Mouse (Mus musculus) cerebellum, postnatal 4 days (tissue): ENCODE data around the gene Rnf181.

Experiments used
- DNase-seq, 2 experiments: peaks; one replicate each; pipeline ENCODE4 v3.0.0; 2022; ENCODE audit warnings: low spot score in 2 of 2, mixed read lengths in 1 of 2

Rnf181 gene

GRCm38 (mm10) chr6:72366844-72367443, at the start of gene Rnf181:
Gene Rnf181, minus strand, starts transcription at chr6:72366956.
- DNase-seq, result no peak

GRCm38 (mm10) chr6:72415964-72416772, 49.4 kb upstream of the Rnf181 start:
- DNase-seq, result no peak

DNA sequence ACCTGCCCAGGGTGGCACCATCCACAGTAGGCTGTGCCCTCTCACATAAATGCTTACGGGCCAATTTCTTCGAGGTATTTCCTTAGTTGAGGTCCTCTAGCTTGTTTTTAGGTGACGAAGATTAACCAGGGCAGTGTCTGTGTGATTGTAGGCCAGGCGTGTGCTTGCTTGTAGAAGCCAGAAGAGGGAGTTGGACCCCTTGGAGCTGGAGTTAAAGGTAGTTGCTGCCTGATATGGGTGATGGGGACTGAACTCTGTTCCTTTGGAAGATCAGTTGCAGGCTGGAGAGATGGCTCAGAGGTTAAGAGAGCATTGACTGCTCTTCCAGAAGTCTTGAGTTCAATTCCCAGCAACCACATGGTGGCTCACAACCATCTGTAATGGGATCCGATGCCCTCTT, 48.4 kb upstream of the Rnf181 start:
- no peak for DNase-seq

DNA sequence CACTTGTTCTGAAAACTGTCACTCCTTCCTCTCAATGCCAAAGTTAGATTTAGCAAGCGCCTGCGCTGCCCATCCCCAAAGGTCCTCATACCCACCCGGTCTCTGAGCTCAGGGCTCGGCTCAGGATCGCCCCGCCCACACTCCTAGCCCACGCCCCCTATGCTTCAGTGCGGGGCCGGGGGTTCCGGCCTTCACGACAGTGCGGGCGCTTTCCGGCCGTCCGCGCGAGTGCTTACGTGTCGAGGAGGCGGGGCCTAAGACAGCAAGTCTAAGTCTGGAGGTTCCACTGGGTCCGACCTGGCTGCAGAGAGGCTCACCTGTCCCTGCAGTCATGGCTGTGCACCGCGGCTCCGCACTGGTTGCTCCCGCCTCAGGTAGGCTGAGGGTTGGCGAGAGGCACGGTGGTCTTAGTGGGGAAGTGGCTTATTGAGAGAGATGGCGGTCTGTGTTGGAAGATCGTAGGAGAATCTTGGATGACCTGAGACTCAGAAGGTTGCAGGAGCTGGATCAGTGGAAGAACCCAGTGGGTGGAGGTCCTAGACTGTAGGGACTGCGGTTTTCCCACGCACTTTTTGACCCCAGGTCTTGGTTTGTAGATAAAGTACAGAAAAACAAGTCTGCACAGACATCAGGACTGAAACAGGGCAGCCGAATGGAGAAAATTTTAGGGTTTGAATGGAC, 47.5 kb upstream of the Rnf181 start, which contains the start of gene Ggcx:
Ggcx (plus strand) TSS at position 233 of the 681 bp plus-strand sequence.
- peak; percentile 82 to 91 for DNase-seq

GRCm38 (mm10) chr6:72410518-72410917, 43.8 kb upstream of the Rnf181 start:
- no peak for DNase-seq

GRCm38 (mm10) chr6:72410003-72410402, 43.2 kb upstream of the Rnf181 start:
- DNase-seq, result no peak

DNA sequence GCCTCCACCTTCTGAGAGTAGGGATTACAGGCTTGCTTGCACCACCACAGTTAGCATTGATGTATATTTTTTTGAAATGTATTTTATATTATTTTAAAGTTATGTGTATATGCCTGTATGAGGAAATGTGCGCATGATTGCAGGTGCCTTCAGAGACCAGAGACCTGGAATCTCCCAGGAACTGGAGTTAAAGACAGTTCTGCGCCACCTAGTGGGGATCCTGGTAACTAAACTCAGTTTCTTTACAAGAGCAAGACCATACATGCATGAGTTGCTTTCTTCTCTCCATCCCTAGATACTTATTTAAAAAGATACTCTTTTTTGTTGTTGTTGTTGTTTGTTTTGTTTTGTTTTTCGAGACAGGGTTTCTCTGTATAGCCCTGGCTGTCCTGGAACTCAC, 42.8 kb upstream of the Rnf181 start:
- peak in 1 of 2 experiments; percentile 67 for DNase-seq

DNA sequence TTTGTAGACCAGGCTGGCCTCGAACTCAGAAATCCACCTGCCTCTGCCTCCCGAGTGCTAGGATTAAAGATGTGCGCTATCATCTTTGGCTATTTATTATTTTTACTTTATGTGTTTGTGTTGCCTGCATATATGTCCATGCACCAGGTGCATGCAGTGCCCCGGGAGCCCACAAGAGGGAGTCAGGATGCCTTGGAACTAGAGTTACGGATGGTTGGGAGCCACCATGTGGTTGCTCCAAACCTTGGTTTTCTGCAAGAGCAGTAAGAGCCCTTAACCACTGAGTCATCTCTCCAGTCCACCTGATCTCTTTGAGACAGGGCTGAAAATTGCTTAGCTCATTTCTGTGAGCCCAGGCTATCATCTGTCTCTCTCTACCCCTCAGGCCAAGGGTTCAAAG, 40.4 kb upstream of the Rnf181 start:
- peak; percentile 66 to 82 for DNase-seq

GRCm38 (mm10) chr6:72405356-72405755, 38.6 kb upstream of the Rnf181 start:
- DNase-seq, result no peak

DNA sequence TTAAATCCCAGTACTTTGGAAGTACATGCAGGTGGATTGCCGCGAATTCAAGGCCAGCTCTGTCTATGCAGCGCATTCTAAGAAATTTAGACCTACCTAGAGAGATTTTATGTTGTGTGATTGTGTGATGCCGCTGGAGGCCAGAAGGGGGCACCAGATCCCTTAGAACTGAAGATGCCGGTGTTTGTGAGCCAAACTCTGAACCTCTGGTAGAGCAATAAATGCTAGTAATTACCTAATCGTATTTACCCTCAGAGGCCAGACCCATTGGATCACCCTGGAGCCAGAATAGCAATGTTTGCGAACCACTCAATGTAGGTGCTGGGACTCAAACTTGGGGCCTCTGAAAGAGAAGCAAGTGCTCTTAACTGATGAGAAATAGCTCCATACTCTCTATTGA, 35.1 kb upstream of the Rnf181 start:
- peak in 1 of 2 experiments; percentile 67 for DNase-seq

- DNase-seq, result no peak
Measured at GRCm38 (mm10) chr6:72399967-72400366, 33.2 kb upstream of the Rnf181 start.

GRCm38 (mm10) chr6:72396837-72397251, 30.1 kb upstream of the Rnf181 start:
- no peak for DNase-seq

GRCm38 (mm10) chr6:72392341-72392740, 25.6 kb upstream of the Rnf181 start:
- DNase-seq, result no peak

DNA sequence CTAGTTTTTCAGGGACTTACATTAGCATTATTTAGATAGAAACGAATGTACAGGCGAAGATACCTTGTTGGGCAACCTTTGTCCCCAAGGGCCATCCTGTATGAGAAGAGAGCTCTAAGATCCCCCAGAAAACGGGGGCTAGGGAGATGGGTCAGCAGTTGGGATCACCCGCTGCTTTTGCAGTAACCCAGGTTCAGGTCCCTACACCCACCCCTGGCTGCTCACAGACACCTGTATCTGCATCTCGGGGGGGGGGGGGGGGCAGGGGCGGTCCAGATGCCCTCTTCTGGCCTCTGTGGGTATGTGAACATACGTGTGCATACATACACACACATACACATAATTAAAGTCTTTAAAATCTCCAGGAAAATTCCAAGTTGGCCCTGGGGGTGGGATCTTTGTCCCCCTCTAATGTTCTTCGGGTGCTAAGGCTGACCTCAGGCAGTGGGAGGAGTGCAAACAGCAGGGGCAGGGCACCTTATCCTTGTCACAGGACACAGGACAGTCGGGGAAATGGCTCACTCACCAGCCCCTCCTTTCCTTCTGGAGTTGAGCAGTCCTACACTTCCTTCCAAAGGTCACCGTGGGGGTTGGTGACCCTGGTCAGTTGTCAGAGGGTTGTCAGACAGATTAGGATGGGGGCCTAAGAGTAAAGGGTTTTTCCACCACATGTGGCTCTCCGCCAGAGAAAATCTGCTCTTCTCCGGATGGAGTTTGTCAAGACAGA, 24.2 kb upstream of the Rnf181 start:
- DNase-seq, result no peak

DNA sequence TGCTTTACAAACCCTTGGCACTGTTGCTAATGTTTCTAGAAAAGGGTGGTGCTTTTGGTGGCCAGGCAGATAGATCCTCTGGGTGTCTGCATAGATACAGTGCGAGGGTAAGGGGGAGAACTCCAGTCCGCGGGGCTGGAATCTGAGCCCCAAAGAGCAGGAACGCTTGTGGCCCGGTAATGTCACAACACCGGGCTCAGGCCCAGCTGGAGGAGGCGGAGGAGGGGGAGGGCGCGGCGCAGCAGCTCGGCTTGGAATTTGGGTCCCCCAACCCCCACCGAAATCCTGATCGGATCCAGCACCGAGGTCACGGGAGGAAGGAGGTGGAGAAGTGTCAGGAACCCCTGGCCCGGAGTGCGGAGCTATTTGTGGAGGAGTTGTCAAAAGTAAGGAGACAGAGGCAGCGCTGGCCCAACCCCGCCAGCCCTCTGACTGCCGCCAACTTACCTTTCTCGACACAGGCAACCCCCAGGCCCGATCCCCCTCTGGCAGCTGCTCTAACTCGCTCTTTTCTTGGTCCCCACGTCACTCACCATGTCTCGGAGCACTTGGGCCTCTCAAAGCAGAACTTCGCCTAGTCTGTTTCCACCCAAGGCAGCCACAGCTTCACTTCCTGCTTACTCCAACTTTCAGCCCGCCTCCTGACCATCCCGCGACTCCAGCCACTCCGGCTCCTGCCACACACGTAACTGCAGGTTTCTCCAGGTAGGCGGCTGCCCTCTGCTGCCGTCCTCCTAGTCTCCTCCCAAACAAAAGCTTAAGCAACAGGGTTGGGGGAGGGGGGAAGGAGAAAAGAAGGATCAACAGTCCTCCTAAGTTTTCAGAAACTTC, 23.4 kb upstream of the Rnf181 start, which contains the start of gene Vamp8:
Vamp8 (minus strand) TSS at position 763 of the 831 bp plus-strand sequence.
- DNase-seq, result peak in 1 of 2 experiments; percentile 22

DNA sequence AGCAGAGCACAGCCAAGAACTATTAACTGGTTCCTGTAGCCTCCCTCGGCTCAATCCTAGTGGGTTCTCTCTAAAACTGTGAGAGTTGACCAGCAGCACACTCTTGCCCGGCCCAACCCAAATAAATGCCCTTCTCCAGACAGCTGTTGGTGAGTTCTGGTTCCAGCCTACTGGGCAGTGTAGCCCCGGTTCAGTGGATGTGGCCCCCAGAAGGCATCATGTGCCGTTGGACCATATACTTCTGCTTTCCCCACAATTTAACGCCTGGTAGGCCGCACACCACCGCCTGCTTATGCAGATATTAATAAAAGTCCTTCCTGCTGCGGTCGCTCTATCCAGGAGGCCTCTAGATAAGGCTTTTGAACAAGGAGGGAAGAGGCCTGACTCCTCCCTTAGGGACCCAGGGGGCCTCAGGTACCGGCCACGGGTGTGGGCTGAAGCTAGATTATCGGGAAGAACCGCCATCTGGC, 22.8 kb upstream of the Rnf181 start:
- DNase-seq, result no peak

GRCm38 (mm10) chr6:72388791-72389329, 22.1 kb upstream of the Rnf181 start:
- no peak for DNase-seq

DNA sequence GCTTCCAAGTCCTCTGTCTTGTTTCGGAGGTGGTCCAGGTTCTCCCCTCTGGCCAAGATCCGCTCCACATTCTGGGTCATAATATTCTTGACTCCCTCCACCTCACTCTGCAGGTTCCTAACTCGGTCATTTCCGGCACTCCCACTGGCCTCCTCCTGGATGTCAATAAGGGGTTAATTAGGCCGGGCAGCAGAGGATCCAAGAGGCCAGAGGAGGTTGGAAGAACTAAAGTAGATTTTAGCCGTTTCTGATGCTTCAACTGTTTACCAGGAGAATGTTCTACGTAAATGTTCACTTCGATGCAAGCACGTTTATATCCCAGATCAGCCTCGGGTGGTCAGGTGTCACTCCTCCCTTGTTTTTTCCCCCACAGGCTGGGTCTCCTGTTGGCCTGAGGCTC, 21.5 kb upstream of the Rnf181 start:
- no peak for DNase-seq

- DNase-seq, result no peak
Measured at GRCm38 (mm10) chr6:72387816-72388215, 21.1 kb upstream of the Rnf181 start.

GRCm38 (mm10) chr6:72386561-72386960, 19.8 kb upstream of the Rnf181 start:
- no peak for DNase-seq
